Mouse (Mus musculus) CH12.LX (cell line): ENCODE measurements at regions not wholly inside any gene's neighbourhood (a gene's known extent, or its start where the extent isn't known, plus 50 kb on each side); places are given as distances from the start of the nearest gene placed in this dataset.
"Not testable (repeated sequence)": the region's sequence is repeated elsewhere in the genome, so short reads cannot be mapped to it uniquely, and the experiment has no call there.

Experiments
- DNase-seq: peaks from one replicate; pipeline ENCODE4 v3.0.0-alpha.2; 2013; ENCODE audit errors: extremely low read depth
- H3K27ac ChIP-seq: 2 replicates; pipeline ENCODE4 v1.5.1; 2012; ENCODE audit warnings: low read depth, mild to moderate bottlenecking, control low read depth, moderate library complexity; ENCODE audit not compliant: insufficient read depth
- H3K27me3 ChIP-seq: replicated peaks from 2 replicates; pipeline ENCODE3; 2012; ENCODE audit warnings: inconsistent platforms
- H3K36me3 ChIP-seq, 2 experiments: replicated peaks in 1 of 2; 2 replicates each; pipeline versions ENCODE3 to v1.6.1; 2012; ENCODE audit warnings: inconsistent platforms in 1 of 2, low read length in 1 of 2, mild to moderate bottlenecking in 1 of 2, mixed read lengths in 1 of 2, moderate library complexity in 1 of 2; ENCODE audit not compliant: control insufficient read depth in 1 of 2, insufficient read depth in 1 of 2
- H3K4me1 ChIP-seq, 2 experiments: 2 replicates each; pipeline ENCODE4 v1.6.1; 2012; ENCODE audit warnings: inconsistent platforms in 1 of 2, moderate library complexity in 1 of 2; ENCODE audit not compliant: insufficient read depth in 2 of 2, control insufficient read depth in 1 of 2
- H3K4me2 ChIP-seq: 2 replicates; pipeline ENCODE4 v1.6.1; 2012; ENCODE audit warnings: low read depth, mild to moderate bottlenecking, control low read depth; ENCODE audit not compliant: poor library complexity, insufficient read depth, severe bottlenecking
- H3K4me3 ChIP-seq, 3 experiments: fragments of 150-350 bp in 1 of 3; sonication (generic) in 1 of 3; replicated peaks in 1 of 3; 2 replicates each; pipeline versions ENCODE3 to v1.5.1; 2011 to 2012; ENCODE audit warnings: low read depth in 2 of 3, low read length in 2 of 3, mild to moderate bottlenecking in 2 of 3, moderate library complexity in 2 of 3, control low read depth in 1 of 3, improper control_type of control experiment in 1 of 3, inconsistent platforms in 1 of 3, mixed read lengths in 1 of 3; ENCODE audit not compliant: poor library complexity in 1 of 3
- H3K79me2 ChIP-seq: replicated peaks from 2 replicates; pipeline ENCODE4 v1.6.1; 2012; ENCODE audit warnings: mild to moderate bottlenecking, moderate library complexity; ENCODE audit not compliant: control insufficient read depth, poor library complexity, insufficient read depth, severe bottlenecking; ENCODE audit errors: extremely low read depth
- H3K9ac ChIP-seq: 2 replicates; pipeline ENCODE4 v1.6.1; 2012; ENCODE audit warnings: low read depth, mild to moderate bottlenecking, control low read depth, moderate library complexity; ENCODE audit not compliant: insufficient read depth
- H3K9me3 ChIP-seq: replicated peaks from 2 replicates; pipeline ENCODE3; 2012; ENCODE audit warnings: low read length, inconsistent platforms, mixed read lengths
- BHLHE40 ChIP-seq: IDR thresholded peaks from 2 replicates; pipeline ENCODE4 v1.6.1; 2011; ENCODE audit warnings: mild to moderate bottlenecking, low read depth, low read length, improper control_type of control experiment
- CTCF ChIP-seq, 2 experiments: IDR thresholded peaks in 1 of 2; conservative IDR thresholded peaks in 1 of 2; 2 replicates each; pipeline ENCODE4 v1.5.1; 2011 to 2012; ENCODE audit warnings: low read depth in 2 of 2, low read length in 2 of 2, improper control_type of control experiment in 1 of 2, inconsistent platforms in 1 of 2, mild to moderate bottlenecking in 1 of 2, moderate library complexity in 1 of 2
- IRF4 ChIP-seq: IDR thresholded peaks from 2 replicates; pipeline ENCODE4 v1.6.1; 2014; ENCODE audit warnings: low read depth, mild to moderate bottlenecking, inconsistent platforms, low read length, improper control_type of control experiment
- JUND ChIP-seq: conservative IDR thresholded peaks from 2 replicates; pipeline ENCODE4 v1.6.1; 2011; ENCODE audit warnings: low read depth, low read length, improper control_type of control experiment
- MAX ChIP-seq: IDR thresholded peaks from 2 replicates; pipeline ENCODE4 v1.6.1; 2011; ENCODE audit warnings: low read length, improper control_type of control experiment
- MXI1 ChIP-seq: IDR thresholded peaks from 2 replicates; pipeline ENCODE4 v1.6.1; 2011; ENCODE audit warnings: mild to moderate bottlenecking, low read depth, low read length, improper control_type of control experiment
- MYC ChIP-seq: IDR thresholded peaks from 2 replicates; pipeline ENCODE4 v1.6.1; 2011; ENCODE audit warnings: low read depth, mild to moderate bottlenecking, improper control_type of control experiment, low read length
- NELFE ChIP-seq: IDR thresholded peaks from 2 replicates; pipeline ENCODE4 v1.6.1; 2011; ENCODE audit warnings: low read depth, low read length, improper control_type of control experiment
- NRF1 ChIP-seq: IDR thresholded peaks from 2 replicates; pipeline ENCODE4 v1.6.1; 2014; ENCODE audit warnings: low read depth, mild to moderate bottlenecking, inconsistent platforms, low read length, improper control_type of control experiment, moderate library complexity
- POLR2A ChIP-seq: IDR thresholded peaks from 2 replicates; pipeline ENCODE4 v1.6.1; 2011; ENCODE audit warnings: low read depth, mild to moderate bottlenecking, improper control_type of control experiment, low read length
- SIN3A ChIP-seq: IDR thresholded peaks from 2 replicates; pipeline ENCODE4 v1.6.1; 2012; ENCODE audit warnings: low read length, improper control_type of control experiment, inconsistent platforms
- TBP ChIP-seq: conservative IDR thresholded peaks from 2 replicates; pipeline ENCODE4 v1.6.1; 2011; ENCODE audit warnings: low read depth, low read length, improper control_type of control experiment
- TCF12 ChIP-seq: IDR thresholded peaks from 2 replicates; pipeline ENCODE4 v1.6.1; 2014; ENCODE audit warnings: low read depth, mild to moderate bottlenecking, inconsistent platforms, low read length, improper control_type of control experiment
- dilution Hi-C: fragments of 300-500 bp; cut with MboI; formaldehyde crosslinking; loops from 2 replicates; pipeline ENCODE4 v1.14.3; 2020; ENCODE audit warnings: low sequenced_read_pairs; ENCODE audit not compliant: extremely low pct_unique_long_range_greater_than_20kb, extremely low pct_ligation_motif_present
- in situ Hi-C: fragments of 300-500 bp; cut with MboI; formaldehyde crosslinking; loops from 3 replicates; pipeline ENCODE4 v1.14.3; 2019; ENCODE audit warnings: low sequenced_read_pairs, low pct_ligation_motif_present, low pct_unique_long_range_greater_than_20kb, mixed read lengths

DNA sequence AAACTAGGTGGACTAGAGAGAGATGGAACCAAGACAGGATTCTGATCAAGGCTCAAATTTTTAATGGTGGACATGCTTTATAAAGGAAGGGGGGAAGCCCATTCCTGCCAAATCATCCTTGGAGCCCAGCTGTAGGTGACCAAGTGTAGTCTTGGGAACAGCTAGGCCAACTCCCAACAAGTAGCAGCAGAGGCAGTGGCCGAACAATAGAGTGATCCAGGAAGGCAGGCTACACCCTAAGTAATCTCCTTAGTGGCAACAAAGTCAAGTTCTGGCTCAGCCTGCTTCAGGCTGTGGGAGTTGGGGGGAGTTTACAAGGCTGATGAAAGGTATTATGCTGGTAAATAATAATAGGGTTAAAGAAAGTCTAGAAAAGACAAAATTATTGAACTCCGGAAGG is 878.5 kb upstream of the Gm38303 start:
- no peak for DNase-seq
- TF ChIP-seq TCF12 (no peak), NRF1 (no peak), POLR2A (no peak), JUND (no peak), BHLHE40 (no peak), NELFE (no peak), TBP (no peak)
- Histone ChIP-seq H3K27me3 (no peaks in the 10 kb centered on the region), H3K27ac (peak overlapping the region; percentile 95; the same call in 1 of the 2 replicates), H3K9me3 (no peaks in the 10 kb centered on the region), H3K4me2 (peak overlapping the region; percentile 80; the same call in 1 of the 2 replicates), H3K4me1 (0 out of 4 replicates have a peak, but pooled peaks cover 0 to 3% of the 10 kb centered on the region in 2 experiments), H3K36me3 (no peaks in the 10 kb centered on the region), H3K9ac (peak overlapping the region; percentile 76; the same call in 1 of the 2 replicates), H3K4me3 (no peak overlapping the region), H3K79me2 (no peaks in the 10 kb centered on the region)
- dilution Hi-C loops (no loop called here), in situ Hi-C loops (no loop called here)

DNA sequence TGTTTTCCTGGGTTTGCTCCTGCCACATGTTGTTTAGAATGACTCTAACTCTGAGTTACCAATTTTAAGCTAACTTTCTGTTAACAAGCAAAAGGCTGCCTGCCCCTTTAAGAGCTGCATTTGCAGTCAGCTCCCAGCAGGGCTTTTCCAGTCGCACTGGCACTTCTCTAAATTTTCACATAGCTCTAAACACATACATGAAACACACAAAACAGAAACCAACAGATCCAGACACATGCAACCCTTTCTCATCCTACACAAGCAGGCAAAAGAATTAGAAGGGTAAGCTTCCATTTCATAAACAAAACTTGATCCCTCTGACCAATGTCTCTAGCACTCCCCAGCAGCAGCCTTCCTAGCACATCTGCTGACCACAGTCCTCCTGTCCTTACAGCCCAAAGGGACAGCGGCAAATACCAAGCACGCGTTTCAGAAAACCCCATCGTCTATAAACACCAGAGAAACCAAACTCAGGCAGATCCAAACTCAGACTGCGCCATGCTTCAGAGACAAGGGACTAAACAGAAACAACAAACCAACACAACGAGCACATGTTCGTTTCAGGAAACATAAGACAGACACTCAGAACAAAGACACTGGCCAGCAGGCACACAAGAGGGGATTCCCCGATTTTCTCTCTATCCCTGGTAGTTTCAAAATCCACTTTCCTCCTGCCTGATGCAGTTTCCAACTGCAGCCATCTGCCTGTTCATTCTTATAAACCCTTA is 877.6 kb upstream of the Gm38303 start:
- Histone ChIP-seq H3K9ac (peak overlapping the region; percentile 76), H3K27ac (peak overlapping the region; percentile 95), H3K4me3 (peak overlapping the region in 1 of 3 experiments; percentile 60), H3K4me2 (peak overlapping the region; percentile 80)
- H3K9me3 ChIP-seq, H3K79me2 ChIP-seq, H3K4me1 ChIP-seq, H3K36me3 ChIP-seq, in situ Hi-C loops, H3K27me3 ChIP-seq, dilution Hi-C loops: not testable (repeated sequence)
- peak; percentile 71 for TF ChIP-seq MAX
- peak; percentile 37; the same call in 1 of the 2 replicates for TF ChIP-seq TCF12
- TF ChIP-seq MYC = peak; percentile 71
- peak in 1 of 2 experiments; percentile 32; a peak in 2 of 4 replicates for TF ChIP-seq CTCF (conservative IDR thresholded peaks at IDR 0.05 in 1 of 2, IDR thresholded peaks at IDR 0.05 in 1 of 2; ENCODE audit: low read depth in 2 of 2, low read length in 2 of 2)
- TF ChIP-seq BHLHE40 = 0 out of 2 replicates have a peak, but pooled peaks have one; percentile 13
- TF ChIP-seq POLR2A = 0 out of 2 replicates have a peak, but pooled peaks have one; percentile 23
- peak; percentile 68; the same call in 1 of the 2 replicates for TF ChIP-seq MXI1
- TF ChIP-seq TBP = 0 out of 2 replicates have a peak, but pooled peaks have one; percentile 8
- 0 out of 2 replicates have a peak, but pooled peaks have one; percentile 8 for TF ChIP-seq IRF4
- 0 out of 2 replicates have a peak, but pooled peaks have one; percentile 33 for TF ChIP-seq NELFE
- peak; percentile 53; the same call in 1 of the 2 replicates for TF ChIP-seq SIN3A
- peak; percentile 2 for DNase-seq
